Mouse (Mus musculus): ENCODE results near the gene Astn2. TPM values are rescaled to one million over a fixed set of nuclear protein-coding genes. Genes with fewer than 3 reads are reported as not detected.

Gene Astn2
- polyA plus RNA-seq, 1 experiment from 2014 or later: 0.82 TPM

DNA sequence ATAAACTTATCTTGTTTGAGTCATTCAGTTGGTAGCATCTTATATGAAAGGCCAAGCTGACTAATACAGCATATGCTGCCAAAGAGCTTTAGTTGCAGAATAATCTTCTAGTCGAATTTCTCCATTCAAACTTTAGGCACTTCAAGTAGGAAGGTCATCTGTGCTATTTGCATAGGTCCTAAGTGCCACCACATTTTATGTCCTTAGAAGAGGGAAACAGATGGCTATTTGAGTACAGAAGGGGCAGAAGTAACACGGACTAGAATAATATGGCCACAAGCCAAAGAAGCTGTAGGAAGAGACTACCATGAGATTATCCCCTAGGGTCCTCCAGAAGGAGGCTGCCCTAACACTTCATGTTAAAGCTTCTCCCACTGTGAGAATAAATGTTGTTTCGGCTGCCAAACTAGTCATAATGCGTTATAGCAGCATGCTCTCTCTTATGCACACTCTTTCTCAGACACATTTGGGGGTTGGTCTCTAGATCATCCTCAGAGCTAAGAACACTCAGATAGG lies 730.9 kb downstream of the Astn2 start:
- Histone ChIP-seq H3K9ac (no peak overlapping the region), H3K4me3 (replicated peaks) (no peak overlapping the region), H3K27me3 (replicated peaks) (no peaks in the 10 kb centered on the region), H3K36me3 (no peaks in the 10 kb centered on the region), H3K4me1 (no peaks in the 10 kb centered on the region), H3K9me3 (no peaks in the 10 kb centered on the region), H3K4me2 (no peak overlapping the region), H3K27ac (no peak overlapping the region)
- 71% methylated on average over 4 of the region's 4 CpGs for WGBS
- no peak for ATAC-seq (ENCODE audit: insufficient read depth, low FRiP score, low read depth)

DNA sequence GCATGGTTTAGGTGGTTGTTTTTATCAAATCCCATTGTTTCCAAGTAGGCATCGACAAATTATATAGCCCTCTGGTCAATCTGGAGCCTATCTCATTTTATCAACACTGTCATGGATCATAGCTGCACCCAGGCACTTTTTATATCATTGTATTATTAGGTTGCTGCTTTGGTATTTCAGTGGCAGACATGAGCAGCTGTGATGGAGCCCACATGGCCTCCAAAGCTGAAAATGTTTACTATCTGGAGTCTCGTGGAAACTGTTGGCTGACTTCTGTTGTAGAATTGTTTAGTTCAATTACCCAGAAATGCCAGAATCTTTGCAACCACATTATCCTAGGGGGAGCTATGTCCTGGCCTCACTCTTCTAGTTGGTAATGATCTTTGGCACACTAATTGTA lies 732.1 kb downstream of the Astn2 start:
- Histone ChIP-seq H3K4me2 (no peak overlapping the region), H3K4me3 (replicated peaks) (no peak overlapping the region), H3K27me3 (replicated peaks) (no peaks in the 10 kb centered on the region), H3K4me1 (no peaks in the 10 kb centered on the region), H3K27ac (0 out of 2 replicates have a peak overlapping the region, but pooled peaks have one; percentile 5), H3K9ac (no peak overlapping the region), H3K36me3 (no peaks in the 10 kb centered on the region), H3K9me3 (no peaks in the 10 kb centered on the region)
- no peak; the same call in 1 of the 2 replicates for ATAC-seq (ENCODE audit: insufficient read depth, low FRiP score, low read depth)
- WGBS: 27% methylated on average over 2 of the region's 2 CpGs

GRCm38 (mm10) chr4:65671585-65672184 lies 732.7 kb downstream of the Astn2 start:
- Histone ChIP-seq H3K4me3 (replicated peaks) (no peak overlapping the region), H3K4me2 (no peak overlapping the region), H3K4me1 (no peaks in the 10 kb centered on the region), H3K27ac (peak overlapping the region; percentile 44; the same call in 1 of the 2 replicates), H3K36me3 (no peaks in the 10 kb centered on the region), H3K27me3 (replicated peaks) (no peaks in the 10 kb centered on the region), H3K9ac (no peak overlapping the region), H3K9me3 (no peaks in the 10 kb centered on the region)
- 33% methylated on average over 6 of the region's 6 CpGs for WGBS
- peak; percentile 31; the same call in 1 of the 2 replicates for ATAC-seq (ENCODE audit: insufficient read depth, low FRiP score, low read depth)

DNA sequence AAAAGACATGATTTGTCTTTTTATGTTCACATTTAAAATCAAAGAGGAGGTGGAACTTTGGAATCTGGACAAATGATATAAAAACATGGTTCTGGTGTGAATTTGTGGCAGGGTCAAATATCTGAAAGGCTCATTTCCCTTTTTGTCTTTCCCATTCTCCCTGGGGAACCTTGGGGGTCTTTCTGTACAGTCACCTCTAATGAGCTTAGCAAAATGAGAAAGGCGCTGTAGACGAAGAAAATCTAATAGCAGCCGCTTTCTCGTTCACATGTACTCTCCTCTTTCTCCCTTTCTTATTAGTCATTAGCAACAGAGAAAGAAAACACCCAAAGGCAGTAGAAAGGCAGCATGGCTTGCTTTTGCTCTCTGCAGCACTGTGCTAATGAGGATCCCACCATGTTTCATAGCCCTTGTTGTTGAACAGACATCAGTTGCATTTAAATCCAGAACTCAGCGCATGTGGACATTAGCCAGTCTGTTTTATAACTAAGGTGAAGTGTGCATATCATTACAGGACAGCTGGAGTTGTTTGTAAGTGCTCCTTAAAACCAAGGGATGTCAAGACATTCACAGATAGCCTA lies 737.3 kb downstream of the Astn2 start:
- WGBS: 83% methylated on average over 5 of the region's 5 CpGs
- Histone ChIP-seq H3K36me3 (no peaks in the 10 kb centered on the region), H3K4me1 (no peaks in the 10 kb centered on the region), H3K9me3 (no peaks in the 10 kb centered on the region), H3K9ac (no peak overlapping the region), H3K27ac (no peak overlapping the region), H3K4me3 (replicated peaks) (no peak overlapping the region), H3K4me2 (no peak overlapping the region), H3K27me3 (replicated peaks) (no peaks in the 10 kb centered on the region)
- no peak for ATAC-seq (ENCODE audit: insufficient read depth, low FRiP score, low read depth)

- Histone ChIP-seq H3K27me3 (replicated peaks) (no peaks in the 10 kb centered on the region), H3K4me1 (no peaks in the 10 kb centered on the region), H3K4me2 (no peak overlapping the region), H3K36me3 (no peaks in the 10 kb centered on the region), H3K9ac (no peak overlapping the region), H3K4me3 (replicated peaks) (no peak overlapping the region), H3K9me3 (no peaks in the 10 kb centered on the region), H3K27ac (no peak overlapping the region)
- 82% methylated on average over 6 of the region's 6 CpGs for WGBS
- ATAC-seq (ENCODE audit: insufficient read depth, low FRiP score, low read depth): no peak
Observed at GRCm38 (mm10) chr4:65663176-65663575, 741.2 kb downstream of the Astn2 start.

- H3K27me3 ChIP-seq (replicated peaks): no peaks in the 10 kb centered on the region
- no peaks in the 10 kb centered on the region for H3K9me3 ChIP-seq
- ATAC-seq (ENCODE audit: insufficient read depth, low FRiP score, low read depth): peak; percentile 70
- H3K4me1 ChIP-seq: no peaks in the 10 kb centered on the region
- 0% methylated on average over 2 of the region's 2 CpGs for WGBS
- H3K36me3 ChIP-seq: no peaks in the 10 kb centered on the region
- no peak overlapping the region for H3K9ac ChIP-seq
- no peak overlapping the region for H3K27ac ChIP-seq
- no peak overlapping the region for H3K4me3 ChIP-seq (replicated peaks)
- H3K4me2 ChIP-seq: no peak overlapping the region
Observed at GRCm38 (mm10) chr4:65654723-65655122, 749.7 kb downstream of the Astn2 start.

DNA sequence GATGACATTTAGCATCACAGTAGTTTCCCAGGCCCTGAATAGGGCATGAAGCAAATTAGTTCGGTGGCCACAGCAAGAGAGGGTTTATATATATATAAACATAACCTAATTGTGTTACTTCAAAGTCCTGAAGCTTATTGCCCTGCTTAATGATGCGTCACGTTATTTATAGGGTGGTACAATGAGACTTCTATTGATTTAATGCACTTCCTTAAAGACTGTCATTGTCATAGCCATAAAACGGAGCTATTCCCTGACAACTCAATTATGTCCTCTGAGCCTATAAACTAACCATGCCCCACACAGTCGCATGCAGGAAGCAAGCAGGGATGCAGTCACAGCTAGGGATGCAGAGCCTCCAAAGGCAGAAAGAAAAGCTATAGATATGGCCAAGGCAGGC lies 761.8 kb downstream of the Astn2 start:
- Histone ChIP-seq H3K4me2 (no peak overlapping the region), H3K27me3 (replicated peaks) (no peaks in the 10 kb centered on the region), H3K9ac (no peak overlapping the region), H3K27ac (no peak overlapping the region), H3K9me3 (no peaks in the 10 kb centered on the region), H3K4me1 (no peaks in the 10 kb centered on the region), H3K4me3 (replicated peaks) (no peak overlapping the region), H3K36me3 (no peaks in the 10 kb centered on the region)
- 65% methylated on average over 5 of the region's 5 CpGs for WGBS
- no peak for ATAC-seq (ENCODE audit: insufficient read depth, low FRiP score, low read depth)

DNA sequence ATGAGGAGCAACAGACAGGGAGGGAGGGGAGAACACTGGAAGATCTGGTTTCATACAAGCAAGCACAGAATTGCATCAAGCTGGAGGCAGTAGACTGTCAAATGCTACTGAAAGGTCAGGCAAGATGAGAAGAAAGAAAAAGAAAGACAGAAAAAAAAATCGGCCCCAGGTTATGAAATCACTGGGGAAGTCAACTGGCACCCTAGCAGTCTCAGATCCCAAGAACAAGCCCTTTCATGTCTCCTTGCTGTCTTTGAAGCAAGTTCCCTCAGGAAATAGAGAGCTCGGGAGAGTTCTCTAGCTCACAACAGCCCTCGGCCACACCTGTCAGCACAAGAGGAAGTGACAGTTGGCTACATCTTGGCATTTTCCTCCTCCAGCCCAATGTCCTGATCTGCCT lies 766.2 kb downstream of the Astn2 start:
- Histone ChIP-seq H3K4me2 (no peak overlapping the region), H3K9me3 (no peaks in the 10 kb centered on the region), H3K9ac (no peak overlapping the region), H3K27ac (no peak overlapping the region), H3K27me3 (replicated peaks) (no peaks in the 10 kb centered on the region), H3K4me1 (no peaks in the 10 kb centered on the region), H3K4me3 (replicated peaks) (no peak overlapping the region), H3K36me3 (no peaks in the 10 kb centered on the region)
- 76% methylated on average over 3 of the region's 3 CpGs for WGBS
- no peak for ATAC-seq (ENCODE audit: insufficient read depth, low FRiP score, low read depth)

GRCm38 (mm10) chr4:65620125-65620524 lies 784.3 kb downstream of the Astn2 start:
- Histone ChIP-seq H3K4me2 (no peak overlapping the region), H3K27me3 (replicated peaks) (no peaks in the 10 kb centered on the region), H3K4me1 (no peaks in the 10 kb centered on the region), H3K36me3 (peaks cover 19% of the 10 kb centered on the region), H3K9me3 (no peaks in the 10 kb centered on the region), H3K27ac (no peak overlapping the region), H3K4me3 (replicated peaks) (no peak overlapping the region), H3K9ac (no peak overlapping the region)
- ATAC-seq (ENCODE audit: insufficient read depth, low FRiP score, low read depth): no peak
- 69% methylated on average over 3 of the region's 3 CpGs for WGBS

DNA sequence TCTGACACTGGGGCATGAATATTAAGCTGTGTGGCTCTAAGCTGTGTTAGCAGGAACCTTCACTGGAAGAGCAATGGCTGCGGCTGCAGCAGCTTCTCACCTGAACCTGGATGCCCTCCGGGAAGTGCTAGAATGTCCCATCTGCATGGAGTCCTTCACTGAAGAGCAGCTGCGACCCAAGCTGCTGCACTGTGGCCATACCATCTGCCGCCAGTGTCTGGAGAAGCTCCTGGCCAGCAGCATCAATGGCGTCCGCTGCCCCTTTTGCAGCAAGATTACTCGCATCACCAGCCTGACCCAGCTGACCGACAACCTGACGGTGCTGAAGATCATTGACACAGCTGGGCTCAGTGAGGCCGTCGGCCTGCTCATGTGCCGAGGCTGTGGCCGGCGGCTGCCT lies 791.3 kb downstream of the Astn2 start:
- H3K36me3 ChIP-seq: peaks cover 38% of the 10 kb centered on the region
- no peak for ATAC-seq (ENCODE audit: insufficient read depth, low FRiP score, low read depth)
- no peaks in the 10 kb centered on the region for H3K27me3 ChIP-seq (replicated peaks)
- H3K4me2 ChIP-seq: no peak overlapping the region
- H3K9ac ChIP-seq: no peak overlapping the region
- no peak overlapping the region for H3K27ac ChIP-seq
- H3K4me1 ChIP-seq: no peaks in the 10 kb centered on the region
- no peak overlapping the region for H3K4me3 ChIP-seq (replicated peaks)
- H3K9me3 ChIP-seq: no peaks in the 10 kb centered on the region
- 95% methylated on average over 14 of the region's 14 CpGs for WGBS

- no peak for ATAC-seq (ENCODE audit: insufficient read depth, low FRiP score, low read depth)
- no peak overlapping the region for H3K4me3 ChIP-seq (replicated peaks)
- no peaks in the 10 kb centered on the region for H3K9me3 ChIP-seq
- H3K9ac ChIP-seq: no peak overlapping the region
- no peaks in the 10 kb centered on the region for H3K27me3 ChIP-seq (replicated peaks)
- 0 out of 2 replicates have a peak, but pooled peaks cover 12% of the 10 kb centered on the region for H3K4me1 ChIP-seq
- no peak overlapping the region for H3K27ac ChIP-seq
- H3K36me3 ChIP-seq: peaks cover 29% of the 10 kb centered on the region
- 88% methylated on average over 6 of the region's 6 CpGs for WGBS
- H3K4me2 ChIP-seq: no peak overlapping the region
Observed at GRCm38 (mm10) chr4:65610896-65611295, 793.5 kb downstream of the Astn2 start.

GRCm38 (mm10) chr4:65610329-65610728 lies 794.1 kb downstream of the Astn2 start:
- 0 out of 2 replicates have a peak, but pooled peaks cover 12% of the 10 kb centered on the region for H3K4me1 ChIP-seq
- no peak overlapping the region for H3K4me2 ChIP-seq
- 80% methylated on average over 5 of the region's 5 CpGs for WGBS
- no peak overlapping the region for H3K4me3 ChIP-seq (replicated peaks)
- H3K9me3 ChIP-seq: no peaks in the 10 kb centered on the region
- peaks cover 24% of the 10 kb centered on the region for H3K36me3 ChIP-seq
- H3K27ac ChIP-seq: no peak overlapping the region
- no peak for ATAC-seq (ENCODE audit: insufficient read depth, low FRiP score, low read depth)
- H3K27me3 ChIP-seq (replicated peaks): no peaks in the 10 kb centered on the region
- H3K9ac ChIP-seq: no peak overlapping the region

Measured in stomach, embryonic 15.5 days (tissue).